In genomic region chr3:37817434-37817805, GRCm38 (mm10) we compare ENCODE assay signal across 17 mouse cellular contexts.
DNase-seq lines count a peak whose midpoint lies in the region; ATAC-seq and TF ChIP-seq lines count a peak whose summit lies in the region.
"Had no signal": no experiment of that assay in that cellular context is flagged by ENCODE, and none has a peak within 500 bp of the region (broad histone marks: within the 10 kb centered on the region; RNA-seq: fewer than 3 reads in every experiment).

No protein-coding gene starts in this region.

- H3K4me3 ChIP-seq in forebrain, embryonic 16.5 days (replicated peaks; ENCODE audit: low read length) = no peak overlapping the region
- no peak overlapping the region for H3K4me3 ChIP-seq in forebrain, postnatal 0 days (ENCODE audit: low read depth, low read length)
- H3K4me3 ChIP-seq in stomach, postnatal 0 days (ENCODE audit: low read depth, low read length) = no peak overlapping the region
- H3K4me3 ChIP-seq: heart, adult 2 months; limb, embryonic 13.5 days; liver, embryonic 15.5 days had no signal

- 0 out of 2 replicates have a peak, but pooled peaks cover 4% of the 10 kb centered on the region for H3K27me3 ChIP-seq in forebrain, embryonic 16.5 days (replicated peaks; ENCODE audit: control insufficient read depth, insufficient read depth, low read length)
- H3K27me3 ChIP-seq in forebrain, postnatal 0 days (ENCODE audit: insufficient read depth, low read length) = no peaks in the 10 kb centered on the region
- H3K27me3 ChIP-seq in stomach, postnatal 0 days (ENCODE audit: control insufficient read depth, insufficient read depth, low read length) = no peaks in the 10 kb centered on the region
- H3K27me3 ChIP-seq: limb, embryonic 13.5 days; liver, embryonic 15.5 days had no signal

- peaks cover 13% of the 10 kb centered on the region for H3K4me1 ChIP-seq in forebrain, embryonic 16.5 days (replicated peaks; ENCODE audit: control insufficient read depth, insufficient read depth, low read length)
- peaks cover 11% of the 10 kb centered on the region; the same call in 1 of the 2 replicates for H3K4me1 ChIP-seq in forebrain, postnatal 0 days (ENCODE audit: insufficient read depth)
- no peaks in the 10 kb centered on the region for H3K4me1 ChIP-seq in stomach, postnatal 0 days (replicated peaks; ENCODE audit: control insufficient read depth, insufficient read depth)
- H3K4me1 ChIP-seq: liver, embryonic 15.5 days had no signal

- no peak for DNase-seq in forebrain, postnatal 0 days
- peak; percentile 19 for DNase-seq in layer of hippocampus, adult 9-11 months
- no peak for DNase-seq in layer of hippocampus, adult 11-12 months (ENCODE audit: low spot score)
- peak; percentile 17 to 36 for DNase-seq in right cerebral cortex, adult 2 months (ENCODE audit: low spot score in 2 of 2)
- no peak for DNase-seq in right cerebral cortex, postnatal 14 days
- no peak for DNase-seq in stomach, postnatal 0 days (ENCODE audit: low spot score)
- DNase-seq: adrenal gland, adult 8-10 months; heart, adult 2 months; kidney, adult 8-10 months; kidney, postnatal 36 days; lung, postnatal 14 days; thymus, adult 2 months had no signal

- TF ChIP-seq CTCF in forebrain, postnatal 0 days (IDR thresholded peaks at IDR 0.05; ENCODE audit: low read depth) = no peak
- no peak for TF ChIP-seq CTCF in stomach, postnatal 0 days (IDR thresholded peaks at IDR 0.05; ENCODE audit: low read depth)

- no peak overlapping the region for H3K9ac ChIP-seq in forebrain, embryonic 16.5 days (replicated peaks; ENCODE audit: low read depth, low read length)
- H3K9ac ChIP-seq in forebrain, postnatal 0 days = no peak overlapping the region
- no peak overlapping the region for H3K9ac ChIP-seq in stomach, postnatal 0 days (ENCODE audit: low read length)
- H3K9ac ChIP-seq: hindbrain, embryonic 14.5 days; limb, embryonic 13.5 days; liver, embryonic 15.5 days had no signal

- WGBS in forebrain, embryonic 16.5 days = 16% methylated on average over 3 of the region's 3 CpGs
- 17% methylated on average over 3 of the region's 3 CpGs for WGBS in forebrain, postnatal 0 days
- WGBS in stomach, postnatal 0 days = 72% methylated on average over 3 of the region's 3 CpGs

- no peaks in the 10 kb centered on the region for H3K9me3 ChIP-seq in forebrain, embryonic 16.5 days (ENCODE audit: control insufficient read depth, low read length)
- H3K9me3 ChIP-seq in forebrain, postnatal 0 days (ENCODE audit: low read length) = no peaks in the 10 kb centered on the region
- no peaks in the 10 kb centered on the region for H3K9me3 ChIP-seq in stomach, postnatal 0 days (ENCODE audit: control insufficient read depth, low read length)
- H3K9me3 ChIP-seq: limb, embryonic 13.5 days; liver, embryonic 15.5 days had no signal

- no peaks in the 10 kb centered on the region for H3K36me3 ChIP-seq in forebrain, embryonic 16.5 days (ENCODE audit: control insufficient read depth, insufficient read depth)
- no peaks in the 10 kb centered on the region for H3K36me3 ChIP-seq in forebrain, postnatal 0 days (ENCODE audit: insufficient read depth)
- no peaks in the 10 kb centered on the region for H3K36me3 ChIP-seq in stomach, postnatal 0 days (ENCODE audit: control insufficient read depth, insufficient read depth, low read length)
- H3K36me3 ChIP-seq: limb, embryonic 13.5 days; liver, embryonic 15.5 days had no signal

- no peak for ATAC-seq in forebrain, embryonic 16.5 days
- no peak for ATAC-seq in forebrain, postnatal 0 days
- no peak for ATAC-seq in stomach, postnatal 0 days (ENCODE audit: low FRiP score, low TSS enrichment)
- ATAC-seq: CD4-positive, CD25-positive, alpha-beta regulatory T cell, adult 4 months had no signal

- H3K27ac ChIP-seq in forebrain, embryonic 16.5 days (ENCODE audit: low read length) = peak overlapping the region; percentile 58; the same call in 1 of the 2 replicates
- H3K27ac ChIP-seq in forebrain, postnatal 0 days (ENCODE audit: low read depth, low read length) = no peak overlapping the region; the same call in 1 of the 2 replicates
- no peak overlapping the region for H3K27ac ChIP-seq in stomach, postnatal 0 days (replicated peaks)
- H3K27ac ChIP-seq: hindbrain, embryonic 14.5 days; liver, embryonic 15.5 days had no signal

- no peak overlapping the region for H3K4me2 ChIP-seq in forebrain, embryonic 16.5 days (ENCODE audit: low read length)
- H3K4me2 ChIP-seq in forebrain, postnatal 0 days (ENCODE audit: low read depth) = no peak overlapping the region; the same call in 1 of the 2 replicates
- H3K4me2 ChIP-seq in stomach, postnatal 0 days (replicated peaks; ENCODE audit: low read depth) = no peak overlapping the region
- H3K4me2 ChIP-seq: hindbrain, embryonic 14.5 days; limb, embryonic 13.5 days; liver, embryonic 15.5 days had no signal

- no peak for TF ChIP-seq EP300 in stomach, postnatal 0 days (optimal IDR thresholded peaks at IDR 0.05)

Comparison
In these comparisons a context has a peak if more than half of its experiments do, and no peak if none do; other contexts are left out.
1. DNase-seq: peak in layer of hippocampus, adult 9-11 months (single experiment) and right cerebral cortex, adult 2 months (2 of 2); none in forebrain, postnatal 0 days (single experiment), layer of hippocampus, adult 11-12 months (single experiment), right cerebral cortex, postnatal 14 days (single experiment) and stomach, postnatal 0 days (single experiment).